Comparison of ENCODE assay signal across 15 mouse cellular contexts in the genomic region with DNA sequence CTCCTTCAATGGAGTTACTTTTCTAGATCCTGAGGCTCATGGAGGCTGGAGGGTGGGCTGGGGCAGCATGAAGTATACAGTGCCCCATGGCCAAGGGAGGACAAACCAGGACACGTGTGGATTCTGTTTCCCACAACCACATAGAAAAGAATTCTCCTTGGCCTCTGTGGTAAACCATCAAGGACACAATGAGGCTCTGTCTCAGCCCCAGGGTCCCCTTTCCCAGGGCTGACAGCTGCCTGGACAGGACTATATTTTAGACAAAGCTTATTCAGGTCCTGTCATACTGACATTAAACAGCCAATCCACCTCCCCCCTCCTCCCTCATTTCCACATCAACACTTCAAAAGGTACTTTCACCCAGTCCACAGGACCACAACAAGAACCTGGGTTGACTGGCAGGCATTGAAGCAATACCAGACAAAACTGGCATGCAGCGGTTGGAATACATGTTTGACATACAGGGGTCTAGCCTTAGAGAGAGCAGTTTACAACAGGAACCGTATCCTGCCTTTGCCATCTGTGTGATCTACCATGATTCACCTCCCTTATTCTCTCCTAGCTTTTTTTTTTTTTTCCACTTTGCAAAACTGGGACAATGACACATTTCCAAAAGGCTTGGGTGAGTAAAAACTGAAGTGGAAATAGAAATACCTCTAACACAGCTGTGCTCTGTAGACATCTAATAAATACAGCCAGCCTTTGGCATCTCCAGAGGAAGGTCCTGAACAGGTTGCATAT. TPM values are rescaled to one million over a fixed set of nuclear protein-coding genes. Genes with fewer than 3 reads are reported as not detected.
DNase-seq lines count a peak whose midpoint lies in the region; ATAC-seq lines count a peak whose summit lies in the region.
"Had no signal": no experiment of that assay in that cellular context is flagged by ENCODE, and none has a peak within 500 bp of the region (broad histone marks: within the 10 kb centered on the region; RNA-seq: fewer than 3 reads in every experiment).

No protein-coding gene starts in this region.

- H3K9ac ChIP-seq in heart, embryonic 13.5 days: no peak overlapping the region
- no peak overlapping the region for H3K9ac ChIP-seq in neural tube, embryonic 11.5 days (ENCODE audit: low read length)
- H3K9ac ChIP-seq in forebrain, embryonic 16.5 days (replicated peaks; ENCODE audit: low read depth, low read length): no peak overlapping the region
- no peak overlapping the region for H3K9ac ChIP-seq in midbrain, embryonic 14.5 days (replicated peaks; ENCODE audit: low read length)
- H3K9ac ChIP-seq in intestine, embryonic 15.5 days: no peak overlapping the region

- intact Hi-C loops in heart, postnatal 14 days (cut with DNase I): no loop called here

- DNase-seq in heart, postnatal 14 days: no peak
- DNase-seq in neural tube, embryonic 11.5 days (ENCODE audit: low spot score): no peak
- no peak for DNase-seq in neural tube, embryonic 10.5 days (ENCODE audit: extremely low spot score, low spot score)
- peak; percentile 20 for DNase-seq in midbrain, embryonic 14.5 days
- DNase-seq in cerebellum, adult 8-10 months: no peak
- DNase-seq: adrenal gland, postnatal 25 days; heart, adult 2 months; heart, postnatal 36 days; lung, adult 18-20 months; right cerebral cortex, postnatal 4 days; thymus, postnatal 14 days had no signal

- WGBS in heart, embryonic 13.5 days: 61% methylated on average over 3 of the region's 3 CpGs
- WGBS in neural tube, embryonic 11.5 days: 62% methylated on average over 3 of the region's 3 CpGs
- WGBS in forebrain, embryonic 16.5 days: 33% methylated on average over 3 of the region's 3 CpGs
- 26% methylated on average over 3 of the region's 3 CpGs for WGBS in midbrain, embryonic 14.5 days
- 66% methylated on average over 3 of the region's 3 CpGs for WGBS in intestine, embryonic 15.5 days

- no peaks in the 10 kb centered on the region for H3K9me3 ChIP-seq in heart, embryonic 13.5 days
- H3K9me3 ChIP-seq in neural tube, embryonic 11.5 days (ENCODE audit: control insufficient read depth, low read length): no peaks in the 10 kb centered on the region
- H3K9me3 ChIP-seq in forebrain, embryonic 16.5 days (ENCODE audit: control insufficient read depth, low read length): no peaks in the 10 kb centered on the region
- H3K9me3 ChIP-seq in midbrain, embryonic 14.5 days (ENCODE audit: control insufficient read depth, low read length): no peaks in the 10 kb centered on the region
- H3K9me3 ChIP-seq in intestine, embryonic 15.5 days: no peaks in the 10 kb centered on the region

- H3K36me3 ChIP-seq in heart, embryonic 13.5 days: no peaks in the 10 kb centered on the region
- no peaks in the 10 kb centered on the region for H3K36me3 ChIP-seq in neural tube, embryonic 11.5 days (ENCODE audit: control insufficient read depth, insufficient read depth, low read length)
- no peaks in the 10 kb centered on the region for H3K36me3 ChIP-seq in forebrain, embryonic 16.5 days (ENCODE audit: control insufficient read depth, insufficient read depth)
- H3K36me3 ChIP-seq in midbrain, embryonic 14.5 days (ENCODE audit: control insufficient read depth, insufficient read depth, low read length): no peaks in the 10 kb centered on the region
- no peaks in the 10 kb centered on the region for H3K36me3 ChIP-seq in intestine, embryonic 15.5 days

- no peak for ATAC-seq in heart, embryonic 13.5 days (ENCODE audit: extremely low read depth, insufficient number of reproducible peaks, low FRiP score, low TSS enrichment)
- 0 out of 2 replicates have a peak, but pooled peaks have one; percentile 18 for ATAC-seq in neural tube, embryonic 11.5 days (ENCODE audit: insufficient read depth, low FRiP score, low TSS enrichment)
- ATAC-seq in forebrain, embryonic 16.5 days: peak; percentile 83
- ATAC-seq in midbrain, embryonic 14.5 days (ENCODE audit: low FRiP score, low TSS enrichment): peak; percentile 59
- ATAC-seq in intestine, embryonic 15.5 days: no peak

- H3K4me3 ChIP-seq in heart, embryonic 13.5 days: no peak overlapping the region
- no peak overlapping the region for H3K4me3 ChIP-seq in neural tube, embryonic 11.5 days (ENCODE audit: low read depth, low read length)
- H3K4me3 ChIP-seq in forebrain, embryonic 16.5 days (replicated peaks; ENCODE audit: low read length): no peak overlapping the region
- no peak overlapping the region for H3K4me3 ChIP-seq in midbrain, embryonic 14.5 days (replicated peaks; ENCODE audit: low read depth, low read length)
- H3K4me3 ChIP-seq in intestine, embryonic 15.5 days (replicated peaks): no peak overlapping the region
- H3K4me3 ChIP-seq: heart, adult 2 months had no signal

- H3K4me1 ChIP-seq in heart, embryonic 13.5 days: peaks cover 18% of the 10 kb centered on the region
- H3K4me1 ChIP-seq in neural tube, embryonic 11.5 days (ENCODE audit: control insufficient read depth, insufficient read depth, low read length): no peaks in the 10 kb centered on the region
- no peaks in the 10 kb centered on the region for H3K4me1 ChIP-seq in forebrain, embryonic 16.5 days (replicated peaks; ENCODE audit: control insufficient read depth, insufficient read depth, low read length)
- H3K4me1 ChIP-seq in midbrain, embryonic 14.5 days (ENCODE audit: control insufficient read depth, insufficient read depth, low read length): no peaks in the 10 kb centered on the region
- no peaks in the 10 kb centered on the region for H3K4me1 ChIP-seq in intestine, embryonic 15.5 days (replicated peaks)

- 0 out of 2 replicates have a peak overlapping the region, but pooled peaks have one; percentile 20 for H3K27ac ChIP-seq in heart, embryonic 13.5 days (replicated peaks)
- H3K27ac ChIP-seq in neural tube, embryonic 11.5 days (ENCODE audit: low read depth, low read length): no peak overlapping the region
- H3K27ac ChIP-seq in forebrain, embryonic 16.5 days (ENCODE audit: low read length): no peak overlapping the region
- H3K27ac ChIP-seq in midbrain, embryonic 14.5 days (replicated peaks; ENCODE audit: low read depth, low read length): no peak overlapping the region
- H3K27ac ChIP-seq in intestine, embryonic 15.5 days: no peak overlapping the region
- H3K27ac ChIP-seq: heart, adult 2 months had no signal

- no peak overlapping the region for H3K4me2 ChIP-seq in heart, embryonic 13.5 days
- no peak overlapping the region for H3K4me2 ChIP-seq in neural tube, embryonic 11.5 days (ENCODE audit: low read depth)
- no peak overlapping the region for H3K4me2 ChIP-seq in forebrain, embryonic 16.5 days (ENCODE audit: low read length)
- no peak overlapping the region for H3K4me2 ChIP-seq in midbrain, embryonic 14.5 days (ENCODE audit: low read length)
- no peak overlapping the region for H3K4me2 ChIP-seq in intestine, embryonic 15.5 days (replicated peaks)

- H3K27me3 ChIP-seq in heart, embryonic 13.5 days (replicated peaks): no peaks in the 10 kb centered on the region
- H3K27me3 ChIP-seq in neural tube, embryonic 11.5 days (ENCODE audit: control insufficient read depth, insufficient read depth, low read length): no peaks in the 10 kb centered on the region
- H3K27me3 ChIP-seq in forebrain, embryonic 16.5 days (replicated peaks; ENCODE audit: control insufficient read depth, insufficient read depth, low read length): no peaks in the 10 kb centered on the region
- no peaks in the 10 kb centered on the region for H3K27me3 ChIP-seq in midbrain, embryonic 14.5 days (ENCODE audit: control insufficient read depth, insufficient read depth, low read length)
- H3K27me3 ChIP-seq in intestine, embryonic 15.5 days (replicated peaks): no peaks in the 10 kb centered on the region

RNA-seq across cellular contexts. Expression of gene Fah, which starts 20.0 kb away (rescaled TPM):
- 5.7 and 6.2 TPM in 2 replicates for polyA plus RNA-seq in heart, embryonic 13.5 days (2015; fragmentation: Nextera tagmentation; extraction: Ambion mirVana)
- 1 to 10 TPM; 5.4 to 8.2 TPM for total RNA-seq in heart, postnatal 14 days (2021)
- polyA plus RNA-seq in neural tube, embryonic 11.5 days (2014; fragmentation: Nextera tagmentation; extraction: Ambion mirVana): 2.4 and 2.8 TPM in 2 replicates
- polyA plus RNA-seq in forebrain, embryonic 16.5 days (2015; fragmentation: Nextera tagmentation; extraction: Ambion mirVana): 8.3 and 10.1 TPM in 2 replicates
- 6.0 and 9.0 TPM in 2 replicates for polyA plus RNA-seq in midbrain, embryonic 14.5 days (2014; fragmentation: Nextera tagmentation; extraction: Ambion mirVana)
- polyA plus RNA-seq in intestine, embryonic 15.5 days (2015; fragmentation: Nextera tagmentation; extraction: Ambion mirVana): 12.4 and 14.2 TPM in 2 replicates

RNA-seq across cellular contexts. Expression of gene Gm2115, which starts 57.8 kb away (rescaled TPM):
- 0.29 and 0.44 TPM in 2 replicates for polyA plus RNA-seq in heart, embryonic 13.5 days (2015; fragmentation: Nextera tagmentation; extraction: Ambion mirVana)
- total RNA-seq in heart, postnatal 14 days (2021): under 1 TPM; 0.12 to 0.29 TPM
- polyA plus RNA-seq in neural tube, embryonic 11.5 days (2014; fragmentation: Nextera tagmentation; extraction: Ambion mirVana): 0.07 and 0.11 TPM in 2 replicates
- 0.23 and 0.35 TPM in 2 replicates for polyA plus RNA-seq in forebrain, embryonic 16.5 days (2015; fragmentation: Nextera tagmentation; extraction: Ambion mirVana)
- 0.58 and 0.97 TPM in 2 replicates for polyA plus RNA-seq in midbrain, embryonic 14.5 days (2014; fragmentation: Nextera tagmentation; extraction: Ambion mirVana)
- polyA plus RNA-seq in intestine, embryonic 15.5 days (2015; fragmentation: Nextera tagmentation; extraction: Ambion mirVana): 0.88 and 1.00 TPM in 2 replicates
- total RNA-seq: common myeloid progenitor, adult 5-6 weeks had no signal

Comparison
In these comparisons a context has a peak if more than half of its experiments do, and no peak if none do; other contexts are left out.
1. ATAC-seq: peak in neural tube, embryonic 11.5 days (single experiment), forebrain, embryonic 16.5 days (single experiment) and midbrain, embryonic 14.5 days (single experiment); none in heart, embryonic 13.5 days (single experiment) and intestine, embryonic 15.5 days (single experiment).